Mouse (Mus musculus) frontal cortex, adult (tissue): Measurements from ENCODE around the gene Aldh6a1.

Experiments used
- ATAC-seq: cut with Nextera tagmentation; 2 replicates; pipeline ENCODE4 v1.9.2; 2017; ENCODE audit warnings: mild to moderate bottlenecking, moderate library complexity, mixed read lengths; ENCODE audit not compliant: low TSS enrichment

Aldh6a1 gene

GRCm38 (mm10) chr12:84450718-84451646 lies at the start of gene Aldh6a1, which contains the start of gene Lin52:
Gene Aldh6a1, minus strand, starts transcription at chr12:84451004.
Gene Lin52, plus strand, starts transcription at chr12:84451422.
- ATAC-seq, result peak; percentile 94

DNA sequence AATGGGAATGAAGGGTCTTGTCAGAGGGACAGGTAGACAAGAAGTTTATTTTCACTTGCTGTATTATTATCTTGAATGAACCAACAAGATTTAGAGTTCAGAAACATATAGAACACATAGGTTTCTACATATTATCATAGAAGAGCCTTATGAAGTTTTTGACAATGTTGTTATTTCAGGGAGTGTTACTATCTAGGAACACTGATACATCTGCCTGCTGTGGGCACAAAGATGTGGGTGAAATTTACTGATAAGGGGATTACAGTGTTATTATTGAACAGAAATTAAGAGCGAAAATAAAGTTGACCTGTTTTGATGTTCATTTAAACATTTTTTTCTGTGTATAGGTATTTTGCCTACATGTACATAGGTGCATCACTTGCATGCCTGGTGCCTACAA lies 46.0 kb upstream of the Aldh6a1 start:
- ATAC-seq, result no peak

DNA sequence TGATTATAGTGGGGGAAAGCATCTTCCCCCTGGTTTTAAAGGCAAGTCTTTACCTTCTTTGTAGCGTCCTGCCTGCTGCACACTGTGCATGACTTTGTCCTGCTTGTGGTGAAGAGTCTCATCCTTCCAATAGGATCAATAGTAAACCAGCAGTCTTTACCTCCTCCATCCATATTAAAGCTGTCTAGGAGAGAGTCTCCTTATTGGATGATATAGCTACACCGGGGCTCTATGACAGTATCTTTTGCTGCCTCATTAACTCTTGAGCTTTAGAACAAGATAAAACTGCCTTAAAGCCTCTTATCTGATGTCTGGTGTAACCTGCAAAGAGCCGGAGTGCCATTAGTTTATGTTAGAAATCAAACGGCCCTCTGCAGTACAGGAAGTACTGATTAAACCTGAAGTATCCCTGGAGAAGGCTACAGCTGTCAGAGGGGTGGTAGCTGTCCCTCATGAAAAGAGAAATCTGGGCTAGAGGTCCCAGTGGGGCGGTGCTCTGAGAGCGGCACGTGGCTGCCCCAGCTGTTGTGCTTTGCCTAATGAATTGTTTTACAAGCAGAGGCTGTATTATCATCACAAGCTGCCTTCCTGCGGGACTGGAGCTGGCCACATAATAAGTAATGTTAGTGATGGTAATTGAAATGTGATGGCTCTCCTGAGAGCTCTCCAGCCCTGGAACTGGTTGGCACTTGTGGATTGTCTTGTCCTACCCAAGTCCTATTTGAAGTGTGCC lies 36.7 kb upstream of the Aldh6a1 start:
- ATAC-seq, result no peak

- no peak for ATAC-seq
These were observed 32.2 kb upstream of the Aldh6a1 start for GRCm38 (mm10) chr12:84482778-84483585.

- ATAC-seq, result no peak
These were observed 30.4 kb upstream of the Aldh6a1 start for GRCm38 (mm10) chr12:84481251-84481650.

DNA sequence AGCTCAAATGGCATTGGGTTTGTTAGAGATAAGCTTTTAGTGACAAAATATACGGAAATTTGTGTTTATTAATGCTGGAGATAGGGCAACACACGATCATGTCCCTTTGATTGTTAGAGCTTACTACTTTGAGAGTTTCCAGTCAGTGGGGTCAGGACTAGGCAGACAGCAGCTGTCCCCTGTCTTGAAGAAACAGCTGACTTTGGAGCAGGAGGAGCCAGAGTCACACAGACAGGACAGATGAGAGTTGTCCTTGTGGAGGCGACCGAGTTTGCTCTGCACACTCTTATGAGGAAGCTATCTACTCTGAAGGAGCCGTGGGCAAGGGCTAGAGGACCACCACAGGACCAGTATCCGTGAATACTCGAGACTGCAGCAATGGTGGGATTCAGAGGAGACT lies 28.1 kb upstream of the Aldh6a1 start:
- no peak for ATAC-seq

DNA sequence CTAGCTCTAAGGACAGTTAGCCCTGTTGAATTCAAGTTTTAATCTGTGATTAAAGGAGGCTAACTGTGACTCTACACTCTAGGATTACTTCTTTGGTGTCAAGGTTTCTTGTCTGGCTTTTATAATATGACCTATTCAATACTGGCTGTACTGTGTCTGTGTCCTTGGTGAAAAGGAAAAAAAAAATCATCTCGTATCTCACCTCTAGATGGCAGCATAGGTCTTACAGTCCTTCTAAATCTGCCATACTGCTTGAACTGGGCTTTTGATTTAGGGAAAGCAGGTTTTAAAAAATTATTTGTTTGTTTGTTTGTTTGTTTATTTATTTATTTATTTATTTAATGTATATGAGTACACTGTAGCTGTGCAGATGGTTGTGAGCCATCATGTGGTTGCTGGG lies 17.9 kb upstream of the Aldh6a1 start:
- 0 out of 2 replicates have a peak, but pooled peaks have one; percentile 55 for ATAC-seq

DNA sequence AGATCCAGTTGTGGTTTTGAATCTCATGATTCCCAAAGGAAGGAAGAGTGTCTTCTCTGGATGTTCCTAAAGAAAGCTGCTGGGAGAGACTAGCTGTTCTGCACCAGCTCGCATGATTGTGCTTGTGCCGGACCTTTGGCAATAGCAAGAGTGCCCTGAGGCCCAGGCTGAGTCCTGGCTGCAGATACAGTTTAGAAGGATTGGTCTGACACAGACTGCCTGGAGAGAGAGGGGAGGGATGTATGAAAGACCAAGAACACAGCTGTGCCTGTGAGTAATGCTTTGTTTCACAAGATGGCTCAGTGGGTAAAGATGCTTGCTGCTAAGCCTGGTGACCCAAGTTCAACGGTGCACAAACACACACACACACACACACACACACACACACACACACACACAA lies 12.1 kb upstream of the Aldh6a1 start:
- no peak for ATAC-seq

DNA sequence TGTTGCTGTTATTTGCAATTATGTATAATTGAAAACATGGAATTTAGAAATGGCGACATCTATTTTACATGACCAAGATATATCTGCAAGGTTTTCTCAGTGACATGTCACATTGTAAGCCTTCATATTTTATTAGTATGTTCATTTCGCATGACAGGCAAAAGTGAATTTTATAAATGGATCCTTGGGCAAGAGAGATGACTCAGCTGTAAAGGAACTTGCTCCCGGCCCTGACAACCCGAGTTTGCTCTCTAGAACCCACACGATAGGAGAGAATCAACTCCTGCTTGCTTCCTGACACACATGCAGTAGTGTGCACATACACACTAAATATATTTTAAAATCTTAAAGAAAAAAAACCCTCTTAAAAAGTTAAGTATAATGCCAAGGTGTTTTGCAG lies 10.6 kb upstream of the Aldh6a1 start:
- no peak for ATAC-seq

DNA sequence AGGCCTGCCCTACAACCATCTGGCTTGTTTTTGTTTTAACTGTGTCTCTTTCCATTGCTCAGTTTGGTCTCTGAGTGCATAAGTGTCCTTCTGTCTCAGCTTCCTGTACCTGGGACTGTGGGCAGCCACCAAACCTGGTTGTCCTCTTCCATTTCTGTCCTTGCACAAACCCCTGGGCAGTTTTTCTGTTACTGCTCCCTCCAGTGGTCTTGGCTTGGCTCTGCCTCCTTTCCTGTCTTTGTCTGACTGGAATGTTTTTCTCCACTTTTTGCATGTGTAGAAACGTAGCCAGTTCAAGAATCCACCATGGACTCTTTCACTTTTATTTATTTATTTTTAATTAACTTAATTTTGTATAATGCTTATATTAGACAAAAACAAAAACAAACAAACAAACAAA lies 9.0 kb upstream of the Aldh6a1 start:
- ATAC-seq, result no peak

DNA sequence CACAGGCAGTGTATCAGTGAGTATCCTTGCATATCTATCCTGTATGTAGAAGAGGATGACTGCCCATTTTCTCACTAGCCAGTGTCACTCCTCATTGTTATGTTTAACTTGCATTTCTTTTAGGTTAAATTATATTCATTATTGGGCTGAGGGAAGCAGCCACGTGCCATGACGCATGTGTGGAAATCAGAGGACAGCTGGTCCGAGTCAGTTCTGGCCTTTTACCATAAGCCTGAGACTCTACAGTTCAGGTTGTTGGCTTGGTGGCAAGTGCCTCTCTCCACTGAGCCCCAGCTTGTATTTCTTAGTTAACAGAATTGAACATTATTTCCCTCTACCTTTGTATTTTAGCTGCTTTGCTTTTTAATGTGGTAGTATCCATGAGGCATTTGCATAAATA lies 6.1 kb upstream of the Aldh6a1 start:
- no peak for ATAC-seq

DNA sequence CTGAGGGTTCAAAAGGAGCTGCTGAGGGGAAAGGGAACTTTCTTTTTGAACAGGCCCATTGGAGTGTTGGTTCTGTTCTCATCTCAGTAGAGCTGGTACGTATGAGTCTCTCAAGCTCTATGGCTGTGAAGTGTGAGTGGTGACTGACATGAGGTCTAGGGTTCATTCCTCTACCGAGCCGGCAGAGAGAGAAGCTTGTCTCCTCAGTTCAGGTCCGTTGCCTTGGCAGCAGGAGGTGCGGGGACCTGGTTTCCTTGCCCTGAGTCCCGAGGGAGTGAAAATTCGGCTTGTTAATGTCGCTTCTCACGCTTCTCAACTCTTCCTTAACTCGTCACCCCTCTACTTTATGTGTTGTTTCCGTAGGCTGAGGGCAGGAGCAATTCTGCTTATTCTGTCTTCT lies 997 bp upstream of the Aldh6a1 start:
- 0 out of 2 replicates have a peak, but pooled peaks have one; percentile 0 for ATAC-seq

DNA sequence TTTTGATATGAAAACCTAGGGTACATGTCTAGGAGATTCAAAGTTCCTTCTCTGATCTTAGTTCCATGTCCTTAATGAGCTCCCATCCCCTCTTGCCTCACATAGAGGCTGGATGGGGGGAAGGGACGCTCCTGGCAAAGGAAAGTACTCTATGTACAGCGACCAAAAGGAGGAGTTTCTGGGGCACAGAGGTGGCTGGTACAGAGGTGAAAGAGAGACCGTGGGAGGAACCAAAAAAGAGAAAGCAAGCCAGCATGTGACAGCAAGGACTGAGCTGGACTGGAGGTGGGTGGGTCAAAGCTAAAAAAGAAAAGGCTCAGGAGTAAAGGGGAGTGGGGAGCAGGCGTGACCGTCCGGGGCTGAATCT lies 470 bp downstream of the Aldh6a1 start:
- peak; percentile 8; the same call in 1 of the 2 replicates for ATAC-seq

GRCm38 (mm10) chr12:84449887-84450286 lies 917 bp downstream of the Aldh6a1 start:
- no peak for ATAC-seq

DNA sequence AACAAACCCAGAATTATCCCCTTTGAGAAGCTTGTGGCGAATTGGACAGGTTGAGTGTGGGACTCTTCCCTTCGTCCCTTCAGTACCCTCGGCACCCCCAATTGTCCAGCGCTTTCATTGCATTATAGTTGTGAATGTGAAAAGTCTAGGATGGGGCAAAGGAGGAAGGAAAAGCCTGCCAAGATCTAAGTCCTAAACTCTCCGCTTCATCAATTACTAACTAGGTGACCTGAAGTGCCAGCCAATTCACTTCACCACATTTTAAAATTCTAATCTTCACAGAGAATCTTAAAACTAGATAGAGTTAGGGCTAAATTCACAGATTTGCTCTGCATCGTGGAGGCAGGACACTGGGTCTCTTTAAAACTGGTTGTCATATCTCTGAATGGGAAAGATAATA lies 2.6 kb downstream of the Aldh6a1 start:
- no peak for ATAC-seq

GRCm38 (mm10) chr12:84447386-84447785 lies 3.4 kb downstream of the Aldh6a1 start:
- ATAC-seq, result no peak

DNA sequence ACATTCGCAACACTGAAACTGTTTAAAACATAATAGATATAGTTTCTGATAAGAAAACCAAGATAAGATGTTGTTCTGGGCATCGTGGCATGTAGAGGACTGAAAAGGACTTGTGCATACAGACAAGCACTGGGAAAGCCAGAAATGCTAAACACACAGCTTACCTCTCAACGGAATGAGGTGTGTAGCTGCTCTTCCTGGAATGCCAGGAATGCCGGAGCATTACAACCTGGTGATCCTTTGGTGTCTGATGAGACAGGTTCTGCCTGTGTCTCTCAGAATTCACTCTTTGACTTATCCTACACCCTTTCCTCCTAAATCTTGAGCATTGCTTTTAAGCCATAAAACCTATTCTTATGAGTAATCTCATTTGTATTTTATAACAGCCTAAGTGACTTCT lies 8.3 kb downstream of the Aldh6a1 start:
- ATAC-seq, result no peak

- ATAC-seq, result no peak
These were observed 12.1 kb downstream of the Aldh6a1 start for GRCm38 (mm10) chr12:84438697-84439096.

GRCm38 (mm10) chr12:84429825-84430224 lies 21.0 kb downstream of the Aldh6a1 start:
- ATAC-seq, result no peak

- no peak for ATAC-seq
These were observed 26.8 kb downstream of the Aldh6a1 start for GRCm38 (mm10) chr12:84423990-84424389.

DNA sequence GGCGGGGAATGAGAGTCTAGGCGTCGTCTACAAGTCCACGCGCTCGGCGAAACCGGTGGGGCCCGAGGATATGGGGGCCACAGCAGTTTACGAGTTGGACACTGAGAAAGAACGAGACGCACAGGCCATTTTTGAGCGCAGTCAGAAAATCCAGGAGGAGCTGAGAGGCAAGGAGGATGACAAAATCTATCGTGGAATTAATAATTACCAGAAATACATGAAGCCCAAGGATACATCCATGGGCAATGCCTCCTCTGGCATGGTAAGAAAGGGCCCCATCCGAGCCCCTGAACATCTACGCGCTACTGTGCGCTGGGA lies 33.2 kb downstream of the Aldh6a1 start:
- no peak for ATAC-seq
